Mouse (Mus musculus): Measurements from ENCODE around the gene Gnao1. TPM values are rescaled to one million over a fixed set of nuclear protein-coding genes. Genes with fewer than 3 reads are reported as not detected.

The Gnao1 gene
- polyA plus RNA-seq, 1 experiment from 2014 or later = 11.0 TPM

DNA sequence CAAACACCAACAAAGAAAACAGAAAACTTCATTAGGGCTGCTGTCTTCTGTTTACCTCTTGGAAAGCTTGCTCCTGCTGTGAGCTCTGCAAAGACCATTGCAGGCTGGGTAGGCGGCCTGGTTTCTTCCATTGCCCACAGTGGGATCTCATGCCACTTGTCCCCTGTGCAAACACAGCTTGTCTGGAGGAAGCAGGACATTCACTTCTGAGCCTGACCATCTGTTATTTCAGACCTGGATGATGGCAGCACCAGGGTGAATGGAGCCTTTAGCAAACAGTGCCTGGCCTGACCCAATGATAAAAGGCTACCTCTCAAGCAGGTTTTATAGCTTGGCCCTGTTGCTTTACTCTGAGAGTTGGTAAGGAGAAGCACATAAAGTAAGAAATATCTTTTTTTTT is 35.4 kb downstream of the Gnao1 start:
- no peaks in the 10 kb centered on the region for H3K9me3 ChIP-seq (replicated peaks)
- H3K4me1 ChIP-seq (replicated peaks) = peaks cover 37% of the 10 kb centered on the region
- H3K36me3 ChIP-seq = no peaks in the 10 kb centered on the region
- no peak overlapping the region for H3K4me3 ChIP-seq
- WGBS = 91% methylated on average over 1 of the region's 1 CpGs
- ATAC-seq (replicated peaks; ENCODE audit: insufficient number of reproducible peaks, insufficient read depth, low FRiP score, low read depth) = no peak
- H3K27ac ChIP-seq = no peak overlapping the region
- H3K9ac ChIP-seq = no peak overlapping the region
- H3K4me2 ChIP-seq = no peak overlapping the region
- H3K27me3 ChIP-seq = no peaks in the 10 kb centered on the region

DNA sequence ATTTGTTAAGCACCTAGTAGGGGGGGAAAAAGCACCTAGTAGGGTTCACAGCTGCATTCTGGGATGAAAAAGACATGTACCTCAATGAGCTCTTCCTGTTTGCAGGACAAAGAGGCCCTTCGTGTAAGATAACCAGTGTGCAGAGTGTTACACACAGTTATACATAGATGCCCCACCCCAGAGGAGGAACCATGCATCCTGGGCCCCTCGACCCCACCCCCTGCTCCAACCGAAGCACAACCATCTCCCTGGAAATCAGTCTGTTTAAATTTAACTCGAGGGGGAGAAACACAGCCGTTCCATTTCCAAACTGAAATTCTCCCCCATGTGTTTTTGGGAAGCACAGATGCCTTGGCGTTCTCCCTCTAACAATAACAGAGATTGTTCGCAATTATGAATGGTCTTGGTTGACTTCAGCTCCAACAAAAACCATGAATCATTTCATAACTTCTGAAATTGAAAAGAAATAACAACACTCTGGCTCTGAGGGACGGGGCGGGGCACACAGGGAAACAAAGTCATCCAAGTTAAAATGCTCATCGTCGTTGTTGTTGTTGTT is 42.4 kb downstream of the Gnao1 start:
- Histone ChIP-seq H3K4me1 (replicated peaks) (peaks cover 6% of the 10 kb centered on the region; the same call in 1 of the 2 replicates), H3K4me3 (no peak overlapping the region), H3K9me3 (replicated peaks) (no peaks in the 10 kb centered on the region), H3K27me3 (no peaks in the 10 kb centered on the region), H3K27ac (no peak overlapping the region), H3K9ac (no peak overlapping the region), H3K4me2 (no peak overlapping the region), H3K36me3 (no peaks in the 10 kb centered on the region)
- WGBS = 60% methylated on average over 11 of the region's 11 CpGs
- no peak for ATAC-seq (replicated peaks; ENCODE audit: insufficient number of reproducible peaks, insufficient read depth, low FRiP score, low read depth)

GRCm38 (mm10) chr8:93852851-93853461 is 43.2 kb downstream of the Gnao1 start:
- Histone ChIP-seq H3K4me1 (replicated peaks) (peaks cover 8% of the 10 kb centered on the region; the same call in 1 of the 2 replicates), H3K4me3 (no peak overlapping the region), H3K9me3 (replicated peaks) (no peaks in the 10 kb centered on the region), H3K36me3 (no peaks in the 10 kb centered on the region), H3K27me3 (no peaks in the 10 kb centered on the region), H3K27ac (no peak overlapping the region), H3K4me2 (no peak overlapping the region), H3K9ac (no peak overlapping the region)
- no peak for ATAC-seq (replicated peaks; ENCODE audit: insufficient number of reproducible peaks, insufficient read depth, low FRiP score, low read depth)
- 72% methylated on average over 9 of the region's 9 CpGs for WGBS

- Histone ChIP-seq H3K27me3 (no peaks in the 10 kb centered on the region), H3K4me3 (no peak overlapping the region), H3K36me3 (no peaks in the 10 kb centered on the region), H3K27ac (no peak overlapping the region), H3K9me3 (replicated peaks) (no peaks in the 10 kb centered on the region), H3K4me2 (no peak overlapping the region), H3K9ac (no peak overlapping the region), H3K4me1 (replicated peaks) (peaks cover 8% of the 10 kb centered on the region; the same call in 1 of the 2 replicates)
- ATAC-seq (replicated peaks; ENCODE audit: insufficient number of reproducible peaks, insufficient read depth, low FRiP score, low read depth) = no peak
- WGBS = 35% methylated on average over 5 of the region's 5 CpGs
Measured at GRCm38 (mm10) chr8:93854676-93855075, 44.9 kb downstream of the Gnao1 start.

DNA sequence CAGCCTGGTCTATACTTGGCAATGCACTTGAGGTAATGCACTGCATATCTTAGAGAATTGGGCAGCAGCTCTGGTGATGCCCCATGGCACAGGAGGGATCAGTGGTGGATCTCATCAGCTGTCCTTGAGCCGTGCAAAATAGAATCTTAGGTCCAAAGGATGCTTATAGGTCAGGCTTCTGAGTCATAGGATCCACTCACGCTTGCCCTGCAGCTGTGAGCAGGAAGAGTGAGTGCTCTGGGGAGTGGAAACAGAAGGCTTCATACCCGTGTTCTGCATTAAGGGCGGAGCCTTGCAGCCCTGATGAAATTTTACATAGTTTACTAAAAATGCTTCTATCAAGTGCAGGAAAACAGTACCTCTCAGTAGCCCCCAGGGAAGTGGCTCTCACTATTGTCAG is 45.5 kb downstream of the Gnao1 start:
- Histone ChIP-seq H3K9ac (no peak overlapping the region), H3K27ac (no peak overlapping the region), H3K4me1 (replicated peaks) (peaks cover 8% of the 10 kb centered on the region; the same call in 1 of the 2 replicates), H3K36me3 (no peaks in the 10 kb centered on the region), H3K4me2 (no peak overlapping the region), H3K27me3 (no peaks in the 10 kb centered on the region), H3K4me3 (no peak overlapping the region), H3K9me3 (replicated peaks) (no peaks in the 10 kb centered on the region)
- WGBS = 54% methylated on average over 4 of the region's 4 CpGs
- ATAC-seq (replicated peaks; ENCODE audit: insufficient number of reproducible peaks, insufficient read depth, low FRiP score, low read depth) = no peak

DNA sequence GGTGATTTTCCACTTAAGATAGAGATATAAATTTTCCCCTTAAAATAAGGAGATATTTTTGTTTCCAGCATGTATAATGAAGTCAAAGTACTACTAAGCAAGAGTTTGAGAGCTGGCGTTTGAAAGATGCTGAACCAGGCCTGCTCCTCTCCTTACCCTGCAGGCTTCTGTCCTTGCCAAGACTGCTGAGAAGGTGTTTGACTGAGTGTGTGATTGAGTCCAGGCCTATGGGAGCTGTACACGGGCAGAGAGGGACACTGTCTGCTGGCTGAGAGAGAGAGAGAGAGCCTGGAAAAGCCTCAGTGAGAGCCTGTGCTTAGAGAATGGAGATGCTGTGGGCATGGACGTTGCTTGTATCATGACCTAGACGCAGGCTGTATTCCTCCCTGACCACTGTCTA is 47.4 kb downstream of the Gnao1 start:
- Histone ChIP-seq H3K36me3 (no peaks in the 10 kb centered on the region), H3K27me3 (no peaks in the 10 kb centered on the region), H3K4me2 (no peak overlapping the region), H3K4me1 (replicated peaks) (peaks cover 5% of the 10 kb centered on the region; the same call in 1 of the 2 replicates), H3K4me3 (no peak overlapping the region), H3K27ac (no peak overlapping the region), H3K9ac (no peak overlapping the region), H3K9me3 (replicated peaks) (no peaks in the 10 kb centered on the region)
- 0 out of 2 replicates have a peak, but pooled peaks have one; percentile 20 for ATAC-seq (replicated peaks; ENCODE audit: insufficient number of reproducible peaks, insufficient read depth, low FRiP score, low read depth)
- 43% methylated on average over 4 of the region's 4 CpGs for WGBS

GRCm38 (mm10) chr8:93858286-93858685 is 48.5 kb downstream of the Gnao1 start:
- Histone ChIP-seq H3K4me2 (no peak overlapping the region), H3K36me3 (no peaks in the 10 kb centered on the region), H3K27ac (no peak overlapping the region), H3K4me1 (replicated peaks) (0 out of 2 replicates have a peak, but pooled peaks cover 3% of the 10 kb centered on the region), H3K27me3 (no peaks in the 10 kb centered on the region), H3K4me3 (no peak overlapping the region), H3K9ac (no peak overlapping the region), H3K9me3 (replicated peaks) (no peaks in the 10 kb centered on the region)
- WGBS = 90% methylated on average over 1 of the region's 1 CpGs
- no peak for ATAC-seq (replicated peaks; ENCODE audit: insufficient number of reproducible peaks, insufficient read depth, low FRiP score, low read depth)

DNA sequence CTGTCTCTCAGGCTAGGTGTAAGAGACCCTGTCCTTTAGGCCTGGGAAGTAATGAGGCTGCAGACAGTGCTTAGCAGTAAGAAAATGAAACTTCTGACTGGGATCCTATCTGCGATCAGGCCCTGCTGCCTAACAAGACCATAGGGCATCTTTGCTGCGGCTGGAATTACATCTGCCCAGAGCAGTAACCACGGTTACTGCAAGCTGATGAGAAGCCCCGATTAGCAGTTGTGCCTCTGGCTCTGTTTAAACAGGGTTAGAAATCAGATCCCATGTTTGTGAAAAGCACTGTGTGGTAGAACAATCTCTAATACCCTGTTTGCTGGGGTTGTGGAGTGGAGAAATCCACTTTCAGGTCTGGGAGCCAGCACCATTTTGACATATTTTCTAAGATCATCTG is 50.3 kb downstream of the Gnao1 start:
- Histone ChIP-seq H3K9ac (no peak overlapping the region), H3K27ac (no peak overlapping the region), H3K4me1 (replicated peaks) (0 out of 2 replicates have a peak, but pooled peaks cover 3% of the 10 kb centered on the region), H3K27me3 (no peaks in the 10 kb centered on the region), H3K4me3 (no peak overlapping the region), H3K4me2 (no peak overlapping the region), H3K36me3 (no peaks in the 10 kb centered on the region), H3K9me3 (replicated peaks) (no peaks in the 10 kb centered on the region)
- no peak for ATAC-seq (replicated peaks; ENCODE audit: insufficient number of reproducible peaks, insufficient read depth, low FRiP score, low read depth)
- 68% methylated on average over 4 of the region's 4 CpGs for WGBS

GRCm38 (mm10) chr8:93864064-93864463 is 54.3 kb downstream of the Gnao1 start:
- no peak overlapping the region for H3K27ac ChIP-seq
- H3K4me3 ChIP-seq = no peak overlapping the region
- H3K4me1 ChIP-seq (replicated peaks) = peaks cover 8% of the 10 kb centered on the region
- ATAC-seq (replicated peaks; ENCODE audit: insufficient number of reproducible peaks, insufficient read depth, low FRiP score, low read depth) = no peak
- no peaks in the 10 kb centered on the region for H3K27me3 ChIP-seq
- 60% methylated on average over 7 of the region's 7 CpGs for WGBS
- H3K4me2 ChIP-seq = no peak overlapping the region
- H3K9me3 ChIP-seq (replicated peaks) = no peaks in the 10 kb centered on the region
- H3K36me3 ChIP-seq = no peaks in the 10 kb centered on the region
- no peak overlapping the region for H3K9ac ChIP-seq

DNA sequence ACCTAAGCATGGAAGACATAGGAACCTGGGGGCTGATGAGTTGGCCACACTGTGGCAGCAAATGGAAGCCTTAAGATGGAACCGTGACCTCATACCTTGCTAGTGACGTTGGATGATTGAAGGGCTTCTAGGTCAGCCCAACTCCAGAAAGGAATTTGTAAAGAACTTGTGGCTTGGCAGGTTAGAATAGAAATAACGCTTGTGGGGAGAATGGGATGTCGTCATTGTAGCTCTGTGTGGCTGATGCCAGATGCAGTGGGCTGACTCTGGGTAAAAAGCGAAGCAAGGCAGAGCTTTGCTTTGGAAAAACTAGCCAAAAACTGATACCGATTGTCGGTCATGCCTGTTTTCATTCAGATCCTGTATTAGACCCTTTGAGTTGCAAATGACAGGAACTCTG is 56.5 kb downstream of the Gnao1 start:
- no peak for ATAC-seq (replicated peaks; ENCODE audit: insufficient number of reproducible peaks, insufficient read depth, low FRiP score, low read depth)

DNA sequence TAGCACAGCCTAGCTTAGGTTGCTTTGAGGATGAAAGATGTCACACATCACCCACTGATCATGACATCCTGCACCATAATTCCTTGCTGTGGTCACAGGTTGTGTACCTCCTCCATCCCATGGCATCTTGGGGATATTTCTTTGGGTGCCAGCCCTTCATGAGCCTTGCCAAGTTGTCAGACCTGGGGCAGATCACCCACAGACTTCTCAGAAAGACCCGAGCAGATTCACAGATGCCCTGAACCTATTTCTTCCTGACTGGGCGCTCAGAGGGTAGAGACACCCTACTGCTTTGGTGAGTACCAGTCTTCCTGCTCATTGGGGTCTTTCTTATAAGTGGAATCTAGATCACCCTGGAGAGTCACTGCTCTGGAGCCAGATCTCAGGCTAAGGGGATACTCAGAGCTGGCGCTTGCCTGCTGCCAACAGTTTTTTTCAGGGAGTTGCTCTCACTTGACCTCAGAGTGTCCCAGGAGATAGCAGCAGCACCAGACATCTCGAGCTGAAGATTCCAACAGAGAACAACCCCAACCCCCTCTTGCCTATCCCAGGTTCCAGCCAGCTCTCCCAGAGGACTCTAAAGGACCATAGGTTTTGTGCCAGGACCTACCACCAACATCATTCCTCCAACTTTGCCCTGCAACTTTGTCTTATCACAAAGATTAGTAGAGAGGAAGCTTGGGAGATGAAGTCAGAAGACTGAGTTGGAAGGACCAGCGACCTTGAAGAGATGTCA is 58.9 kb downstream of the Gnao1 start:
- Histone ChIP-seq H3K27me3 (no peaks in the 10 kb centered on the region), H3K4me3 (no peak overlapping the region), H3K36me3 (no peaks in the 10 kb centered on the region), H3K4me2 (no peak overlapping the region), H3K9ac (no peak overlapping the region), H3K27ac (no peak overlapping the region), H3K9me3 (replicated peaks) (no peaks in the 10 kb centered on the region), H3K4me1 (replicated peaks) (peaks cover 9% of the 10 kb centered on the region)
- WGBS = 49% methylated on average over 5 of the region's 5 CpGs
- no peak; the same call in 1 of the 2 replicates for ATAC-seq (replicated peaks; ENCODE audit: insufficient number of reproducible peaks, insufficient read depth, low FRiP score, low read depth)

More for the DNA sequence above, 56.5 kb downstream of the Gnao1 start:
- Histone ChIP-seq H3K4me2 (no peak overlapping the region), H3K9me3 (replicated peaks) (no peaks in the 10 kb centered on the region), H3K36me3 (no peaks in the 10 kb centered on the region), H3K4me1 (replicated peaks) (peaks cover 9% of the 10 kb centered on the region), H3K4me3 (no peak overlapping the region), H3K9ac (no peak overlapping the region), H3K27me3 (no peaks in the 10 kb centered on the region), H3K27ac (no peak overlapping the region)
- WGBS = 79% methylated on average over 7 of the region's 7 CpGs
